Mouse (Mus musculus) C2C12 (cell line): Measurements from ENCODE around the gene Sgcd.

Experiments used
- CTCF ChIP-seq: IDR thresholded peaks from one replicate; pipeline ENCODE4 v1.5.1; 2011; ENCODE audit not compliant: control insufficient read depth, insufficient read depth, insufficient read length
- MYOD1 ChIP-seq: IDR thresholded peaks from one replicate; pipeline ENCODE4 v1.6.1; 2011; ENCODE audit warnings: low read depth; ENCODE audit not compliant: control insufficient read depth, insufficient read length
- USF1 ChIP-seq: IDR thresholded peaks from one replicate; pipeline ENCODE4 v1.6.1; 2011; ENCODE audit warnings: low read depth, mild to moderate bottlenecking, control low read depth, moderate library complexity

GRCm38 (mm10) chr11:47917616-47918015, 71.2 kb downstream of the Sgcd start:
- TF ChIP-seq CTCF (no peak), MYOD1 (no peak), USF1 (no peak)
